In the genomic region with DNA sequence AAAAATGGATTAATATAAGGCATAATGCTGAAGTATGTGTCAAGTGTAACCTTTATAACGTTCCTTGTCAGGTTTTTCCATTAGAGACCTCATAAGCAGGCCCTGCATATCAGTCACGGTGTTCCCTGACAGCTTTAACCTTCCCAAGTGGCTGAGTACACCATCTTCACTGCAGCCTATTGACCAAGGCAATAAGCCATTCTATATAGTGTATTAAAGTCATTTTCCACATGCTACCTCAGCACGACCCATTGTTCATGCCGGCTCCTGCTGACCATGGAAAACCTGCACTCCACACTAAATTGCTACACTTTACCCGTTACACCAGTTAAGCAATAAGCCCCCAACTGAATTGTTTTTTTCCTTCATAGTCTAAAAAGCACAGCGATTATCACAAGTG, we compare ENCODE assay signal across 17 mouse cellular contexts.
DNase-seq lines count a peak whose midpoint lies in the region; ATAC-seq and TF ChIP-seq lines count a peak whose summit lies in the region.
"Had no signal": no experiment of that assay in that cellular context is flagged by ENCODE, and none has a peak within 500 bp of the region (broad histone marks: within the 10 kb centered on the region; RNA-seq: fewer than 3 reads in every experiment).

No protein-coding gene starts in this region.

- no peak overlapping the region for H3K4me2 ChIP-seq in forebrain, postnatal 0 days (ENCODE audit: low read depth)
- H3K4me2 ChIP-seq in hindbrain, embryonic 13.5 days = no peak overlapping the region
- H3K4me2 ChIP-seq in midbrain, embryonic 15.5 days = no peak overlapping the region
- H3K4me2 ChIP-seq: heart, embryonic 11.5 days; liver, embryonic 13.5 days had no signal

- H3K9me3 ChIP-seq in forebrain, embryonic 10.5 days = no peaks in the 10 kb centered on the region
- H3K9me3 ChIP-seq in forebrain, postnatal 0 days (ENCODE audit: low read length) = no peaks in the 10 kb centered on the region
- no peaks in the 10 kb centered on the region for H3K9me3 ChIP-seq in hindbrain, embryonic 13.5 days
- no peaks in the 10 kb centered on the region for H3K9me3 ChIP-seq in midbrain, embryonic 15.5 days
- H3K9me3 ChIP-seq: liver, embryonic 13.5 days had no signal

- TF ChIP-seq CTCF in forebrain, postnatal 0 days (IDR thresholded peaks at IDR 0.05; ENCODE audit: low read depth) = no peak

- H3K4me1 ChIP-seq in forebrain, embryonic 10.5 days = peaks cover 17% of the 10 kb centered on the region
- H3K4me1 ChIP-seq in forebrain, postnatal 0 days (ENCODE audit: insufficient read depth) = no peaks in the 10 kb centered on the region
- peaks cover 7% of the 10 kb centered on the region; the same call in 1 of the 2 replicates for H3K4me1 ChIP-seq in hindbrain, embryonic 13.5 days (replicated peaks)
- no peaks in the 10 kb centered on the region for H3K4me1 ChIP-seq in midbrain, embryonic 15.5 days
- H3K4me1 ChIP-seq: liver, embryonic 13.5 days had no signal

- H3K9ac ChIP-seq in forebrain, postnatal 0 days = no peak overlapping the region
- H3K9ac ChIP-seq in hindbrain, embryonic 13.5 days = no peak overlapping the region
- no peak overlapping the region for H3K9ac ChIP-seq in midbrain, embryonic 15.5 days
- H3K9ac ChIP-seq: liver, embryonic 13.5 days had no signal

- ATAC-seq in forebrain, postnatal 0 days = no peak
- ATAC-seq in hindbrain, embryonic 13.5 days (ENCODE audit: low FRiP score) = peak; percentile 80
- ATAC-seq in midbrain, embryonic 15.5 days (replicated peaks) = 0 out of 2 replicates have a peak, but pooled peaks have one; percentile 50
- ATAC-seq: lung, postnatal 0 days had no signal

- H3K4me3 ChIP-seq in forebrain, embryonic 10.5 days = no peak overlapping the region
- no peak overlapping the region for H3K4me3 ChIP-seq in forebrain, postnatal 0 days (ENCODE audit: low read depth, low read length)
- no peak overlapping the region for H3K4me3 ChIP-seq in hindbrain, embryonic 13.5 days
- no peak overlapping the region for H3K4me3 ChIP-seq in midbrain, embryonic 15.5 days
- H3K4me3 ChIP-seq: liver, embryonic 13.5 days had no signal

- DNase-seq in forebrain, embryonic 10.5 days (ENCODE audit: extremely low spot score, low spot score) = no peak
- DNase-seq in forebrain, postnatal 0 days = no peak
- peak; percentile 0 for DNase-seq in retina, postnatal 1 day
- DNase-seq in lung, postnatal 25 days (ENCODE audit: low spot score) = no peak
- no peak for DNase-seq in cerebellum, postnatal 25 days
- DNase-seq in heart, adult 11 months = no peak
- DNase-seq: cerebellum, adult 11 months; gastrocnemius, postnatal 25 days; heart, postnatal 4 days; kidney, adult 9 months; liver, embryonic 13.5 days; spleen, adult 18-20 months; thymus, postnatal 4 days had no signal

- no peaks in the 10 kb centered on the region for H3K36me3 ChIP-seq in forebrain, embryonic 10.5 days (replicated peaks)
- no peaks in the 10 kb centered on the region for H3K36me3 ChIP-seq in forebrain, postnatal 0 days (ENCODE audit: insufficient read depth)
- H3K36me3 ChIP-seq in hindbrain, embryonic 13.5 days = no peaks in the 10 kb centered on the region
- H3K36me3 ChIP-seq in midbrain, embryonic 15.5 days (replicated peaks) = no peaks in the 10 kb centered on the region
- H3K36me3 ChIP-seq: liver, embryonic 13.5 days had no signal

- 44% methylated on average over 6 of the region's 6 CpGs for WGBS in forebrain, embryonic 10.5 days
- WGBS in forebrain, postnatal 0 days = 59% methylated on average over 6 of the region's 6 CpGs
- WGBS in hindbrain, embryonic 13.5 days = 29% methylated on average over 6 of the region's 6 CpGs
- 33% methylated on average over 6 of the region's 6 CpGs for WGBS in midbrain, embryonic 15.5 days

- H3K27ac ChIP-seq in forebrain, embryonic 10.5 days = peak overlapping the region; percentile 40; the same call in 1 of the 2 replicates
- H3K27ac ChIP-seq in forebrain, postnatal 0 days (ENCODE audit: low read depth, low read length) = no peak overlapping the region
- H3K27ac ChIP-seq in hindbrain, embryonic 13.5 days = no peak overlapping the region
- no peak overlapping the region for H3K27ac ChIP-seq in midbrain, embryonic 15.5 days
- H3K27ac ChIP-seq: liver, embryonic 13.5 days had no signal

- H3K27me3 ChIP-seq in forebrain, embryonic 10.5 days (ENCODE audit: poor library complexity, severe bottlenecking) = no peaks in the 10 kb centered on the region
- H3K27me3 ChIP-seq in forebrain, postnatal 0 days (ENCODE audit: insufficient read depth, low read length) = no peaks in the 10 kb centered on the region
- H3K27me3 ChIP-seq in hindbrain, embryonic 13.5 days = no peaks in the 10 kb centered on the region
- no peaks in the 10 kb centered on the region for H3K27me3 ChIP-seq in midbrain, embryonic 15.5 days (replicated peaks)
- H3K27me3 ChIP-seq: liver, embryonic 13.5 days had no signal
